Mouse (Mus musculus): ENCODE results near the gene Cntnap1. TPM values are rescaled to one million over a fixed set of nuclear protein-coding genes. Genes with fewer than 3 reads are reported as not detected.
"Not testable (repeated sequence)": the region's sequence is repeated elsewhere in the genome, so short reads cannot be mapped to it uniquely, and the experiment has no call there.

Cntnap1 gene
- polyA plus RNA-seq, 1 experiment from 2014 or later, result 2.0 TPM

DNA sequence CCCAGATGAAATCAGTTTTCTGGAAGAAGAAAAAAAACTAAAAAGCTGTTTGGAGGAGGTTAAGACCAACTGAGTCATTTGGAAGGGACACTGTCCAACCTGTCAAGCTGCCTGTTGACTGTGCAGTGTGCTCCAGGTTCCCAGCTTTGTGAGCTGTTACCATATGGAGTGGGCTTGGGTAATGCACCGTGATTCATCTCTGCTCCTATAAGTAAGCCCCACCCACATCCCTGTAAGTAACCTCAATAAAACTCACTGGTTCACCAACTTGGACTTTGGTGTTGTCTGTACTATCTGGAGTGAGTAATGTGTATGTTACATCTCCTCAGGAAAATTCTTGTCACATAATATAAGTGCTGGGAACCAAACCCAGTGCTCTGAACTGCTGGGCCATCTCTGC lies 17.5 kb upstream of the Cntnap1 start:
- Histone ChIP-seq H3K4me3 (replicated peaks) (no peak overlapping the region), H3K9me3 (replicated peaks) (no peaks in the 10 kb centered on the region), H3K36me3 (no peaks in the 10 kb centered on the region), H3K27me3 (no peaks in the 10 kb centered on the region), H3K4me1 (peaks cover 29% of the 10 kb centered on the region), H3K9ac (no peak overlapping the region), H3K27ac (replicated peaks) (no peak overlapping the region), H3K4me2 (replicated peaks) (no peak overlapping the region)
- ATAC-seq (ENCODE audit: insufficient number of reproducible peaks, low FRiP score, low TSS enrichment, low read depth), result no peak
- 54% methylated on average over 1 of the region's 1 CpGs for WGBS

DNA sequence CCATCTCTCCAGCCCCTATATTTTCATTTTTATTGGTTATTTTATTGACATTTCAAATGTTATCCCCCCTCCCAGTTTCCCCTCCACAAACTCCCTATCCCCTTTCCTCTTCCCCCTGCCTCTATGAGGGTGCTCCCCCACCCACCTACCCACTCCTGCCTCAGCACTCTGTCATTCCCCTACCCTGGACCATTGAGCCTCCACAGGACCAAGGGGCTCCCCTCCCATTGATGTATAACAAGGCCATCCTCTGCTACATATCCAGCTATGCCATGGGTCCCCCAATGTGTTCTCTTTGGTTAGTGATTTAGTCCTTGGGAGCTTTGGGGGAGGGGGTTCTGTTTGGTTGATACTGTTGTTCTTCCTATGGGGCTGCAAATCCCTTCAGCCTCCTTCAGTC lies 15.7 kb upstream of the Cntnap1 start:
- no peak for ATAC-seq (ENCODE audit: insufficient number of reproducible peaks, low FRiP score, low TSS enrichment, low read depth)
- Histone ChIP-seq H3K4me1 (peaks cover 18% of the 10 kb centered on the region), H3K4me3 (replicated peaks) (no peak overlapping the region)

DNA sequence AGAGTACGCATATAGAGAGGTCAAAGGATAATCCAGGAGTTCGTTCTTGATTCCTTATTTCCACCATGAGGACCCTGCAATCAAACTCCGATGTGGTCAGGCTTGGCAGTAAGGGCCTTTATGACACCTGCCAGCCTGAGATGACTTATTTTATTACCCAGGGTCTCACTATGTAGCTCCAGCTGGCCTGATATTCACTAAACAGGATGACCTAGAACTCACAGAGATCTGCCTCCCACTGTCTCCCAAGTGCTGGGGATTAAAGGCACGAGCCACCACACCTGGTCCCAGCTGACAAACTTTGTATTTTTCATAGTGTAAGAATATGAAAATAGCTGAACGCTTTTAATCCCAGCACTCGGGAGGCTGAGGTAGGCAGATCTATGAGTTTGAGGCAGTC lies 15.2 kb upstream of the Cntnap1 start:
- H3K36me3 ChIP-seq, result no peaks in the 10 kb centered on the region
- ATAC-seq (ENCODE audit: insufficient number of reproducible peaks, low FRiP score, low TSS enrichment, low read depth), result no peak
- H3K27me3 ChIP-seq, result no peaks in the 10 kb centered on the region
- WGBS, result 55% methylated on average over 6 of the region's 6 CpGs
- H3K4me3 ChIP-seq (replicated peaks), result peak overlapping the region; percentile 48; the same call in 1 of the 2 replicates
- H3K27ac ChIP-seq (replicated peaks), result no peak overlapping the region
- peaks cover 15% of the 10 kb centered on the region for H3K4me1 ChIP-seq
- H3K9me3 ChIP-seq (replicated peaks), result no peaks in the 10 kb centered on the region
- peak overlapping the region; percentile 84 for H3K4me2 ChIP-seq (replicated peaks)
- H3K9ac ChIP-seq, result no peak overlapping the region

More for the DNA sequence above, 15.7 kb upstream of the Cntnap1 start:
- Histone ChIP-seq H3K36me3 (no peaks in the 10 kb centered on the region), H3K27ac (replicated peaks) (no peak overlapping the region), H3K4me2 (replicated peaks) (no peak overlapping the region), H3K9me3 (replicated peaks) (no peaks in the 10 kb centered on the region), H3K27me3 (no peaks in the 10 kb centered on the region), H3K9ac (no peak overlapping the region)

DNA sequence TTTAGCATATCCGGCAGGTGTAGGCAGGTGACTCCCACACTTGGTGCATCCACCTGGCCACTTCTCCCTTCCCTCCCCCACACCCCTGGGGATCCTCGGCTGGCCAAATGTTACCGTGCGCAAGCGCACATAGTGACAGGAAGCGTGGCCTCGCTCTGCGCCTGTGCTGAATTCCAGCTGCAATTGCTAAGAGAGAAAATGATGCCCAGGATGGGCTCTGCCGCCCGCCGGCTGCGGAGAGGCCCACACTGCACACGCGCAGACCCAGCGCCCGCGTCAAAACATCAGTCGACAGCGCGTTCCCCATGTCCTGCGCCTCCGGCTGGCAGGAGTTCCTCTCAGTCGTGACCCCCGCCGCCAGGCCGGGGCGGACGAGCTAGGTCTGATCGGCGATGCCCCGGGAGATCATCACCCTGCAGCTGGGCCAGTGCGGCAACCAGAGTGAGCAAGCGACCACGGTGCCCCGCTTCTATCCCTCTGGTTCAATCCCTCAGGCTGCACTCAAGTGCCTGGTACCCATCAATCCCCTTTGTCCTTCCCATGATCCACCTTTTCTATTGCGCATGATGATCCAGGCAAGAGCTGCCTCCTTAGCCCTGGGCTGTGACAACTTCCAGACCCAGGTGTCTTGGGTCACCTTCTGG lies 14.5 kb upstream of the Cntnap1 start, which contains the start of gene Tubg2:
TSS of gene Tubg2 (plus strand) at position 180 of the 644 bp plus-strand sequence.
- Histone ChIP-seq H3K4me3 (replicated peaks) (peak within 1 kb of the TSS; percentile 48), H3K4me2 (replicated peaks) (peak within 1 kb of the TSS; percentile 84), H3K36me3 (no peaks in the 10 kb centered on the region), H3K27me3 (no peaks in the 10 kb centered on the region), H3K9ac (peak within 1 kb of the TSS; percentile 44), H3K9me3 (replicated peaks) (no peaks in the 10 kb centered on the region), H3K27ac (replicated peaks) (peak within 1 kb of the TSS; percentile 82), H3K4me1 (peaks cover 15% of the 10 kb centered on the region)
- peak; percentile 79 for ATAC-seq (ENCODE audit: insufficient number of reproducible peaks, low FRiP score, low TSS enrichment, low read depth)
- WGBS, result 2% methylated on average over 36 of the region's 36 CpGs

DNA sequence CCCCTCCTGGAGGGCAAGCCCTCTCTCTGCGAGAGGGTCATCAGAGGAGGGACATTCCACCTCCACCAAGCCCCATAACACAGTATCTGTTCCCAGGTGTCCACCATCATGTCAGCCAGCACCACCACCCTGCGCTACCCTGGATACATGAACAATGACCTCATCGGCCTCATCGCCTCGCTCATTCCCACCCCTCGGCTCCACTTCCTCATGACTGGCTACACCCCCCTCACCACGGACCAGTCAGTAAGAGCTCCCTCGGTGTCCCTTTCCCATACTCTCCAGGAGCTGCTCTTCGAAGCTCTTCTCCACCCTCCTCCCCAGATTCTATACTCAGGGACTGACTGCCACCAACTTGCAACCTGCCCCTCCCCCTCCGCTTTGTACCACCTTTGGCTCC lies 10.2 kb upstream of the Cntnap1 start:
- Histone ChIP-seq H3K27me3 (peaks cover 27% of the 10 kb centered on the region), H3K36me3 (peaks cover 30% of the 10 kb centered on the region), H3K4me1 (peaks cover 41% of the 10 kb centered on the region)
- not testable (repeated sequence) for H3K9me3 ChIP-seq (replicated peaks); H3K9ac ChIP-seq; ATAC-seq (ENCODE audit: insufficient number of reproducible peaks, low FRiP score, low TSS enrichment, low read depth); H3K4me3 ChIP-seq (replicated peaks); H3K27ac ChIP-seq (replicated peaks); H3K4me2 ChIP-seq (replicated peaks)
- 77% methylated on average over 9 of the region's 10 CpGs for WGBS

DNA sequence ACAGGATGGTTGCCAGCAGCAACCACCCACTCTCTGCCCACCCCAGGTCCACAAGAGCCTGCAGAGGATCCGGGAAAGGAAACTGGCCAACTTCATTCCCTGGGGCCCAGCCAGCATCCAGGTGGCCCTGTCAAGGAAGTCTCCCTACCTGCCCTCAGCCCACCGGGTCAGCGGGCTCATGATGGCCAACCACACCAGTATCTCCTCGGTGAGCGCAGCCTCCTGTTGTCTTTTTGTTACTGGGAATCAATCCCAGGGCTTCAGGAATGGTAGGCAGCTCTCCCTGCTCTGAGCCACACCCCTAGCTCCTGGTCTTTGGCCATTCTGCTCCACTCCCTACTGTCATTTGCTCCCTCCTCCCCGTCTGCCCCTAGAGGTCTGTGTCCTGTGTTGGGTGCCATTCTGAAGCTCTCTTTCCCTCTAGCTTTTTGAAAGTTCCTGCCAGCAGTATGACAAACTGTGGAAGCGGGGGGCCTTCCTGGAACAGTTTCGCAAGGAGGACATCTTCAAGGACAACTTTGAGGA lies 9.3 kb upstream of the Cntnap1 start:
- not testable (repeated sequence) for H3K4me2 ChIP-seq (replicated peaks); H3K27ac ChIP-seq (replicated peaks); H3K9ac ChIP-seq; ATAC-seq (ENCODE audit: insufficient number of reproducible peaks, low FRiP score, low TSS enrichment, low read depth); H3K4me3 ChIP-seq (replicated peaks); H3K9me3 ChIP-seq (replicated peaks)
- WGBS, result 74% methylated on average over 8 of the region's 8 CpGs
- Histone ChIP-seq H3K36me3 (peaks cover 37% of the 10 kb centered on the region), H3K4me1 (peaks cover 37% of the 10 kb centered on the region), H3K27me3 (peaks cover 33% of the 10 kb centered on the region)

DNA sequence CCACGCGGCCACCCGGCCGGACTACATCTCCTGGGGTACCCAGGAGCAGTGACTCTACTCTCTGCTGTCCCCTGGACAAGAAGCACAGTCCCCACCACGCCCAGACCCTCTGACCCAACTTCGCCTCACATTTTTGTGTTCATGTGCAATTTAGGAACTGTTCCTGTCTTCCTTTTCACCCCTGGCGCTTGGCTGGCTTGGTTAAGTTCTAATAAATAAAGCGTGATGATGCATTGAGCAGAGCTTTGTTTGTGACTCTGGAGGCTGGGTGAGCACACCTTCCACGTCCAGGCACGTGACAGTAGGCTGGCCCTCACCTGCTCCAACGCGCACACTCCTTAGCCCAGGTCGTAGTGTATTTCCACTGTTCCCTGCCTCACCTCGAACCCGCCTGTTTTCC lies 8.8 kb upstream of the Cntnap1 start:
- WGBS, result 86% methylated on average over 15 of the region's 15 CpGs
- no peak for ATAC-seq (ENCODE audit: insufficient number of reproducible peaks, low FRiP score, low TSS enrichment, low read depth)
- Histone ChIP-seq H3K36me3 (peaks cover 42% of the 10 kb centered on the region), H3K4me1 (peaks cover 37% of the 10 kb centered on the region), H3K9me3 (replicated peaks) (no peaks in the 10 kb centered on the region), H3K4me3 (replicated peaks) (no peak overlapping the region), H3K9ac (no peak overlapping the region), H3K27ac (replicated peaks) (no peak overlapping the region), H3K27me3 (peaks cover 38% of the 10 kb centered on the region), H3K4me2 (replicated peaks) (no peak overlapping the region)

DNA sequence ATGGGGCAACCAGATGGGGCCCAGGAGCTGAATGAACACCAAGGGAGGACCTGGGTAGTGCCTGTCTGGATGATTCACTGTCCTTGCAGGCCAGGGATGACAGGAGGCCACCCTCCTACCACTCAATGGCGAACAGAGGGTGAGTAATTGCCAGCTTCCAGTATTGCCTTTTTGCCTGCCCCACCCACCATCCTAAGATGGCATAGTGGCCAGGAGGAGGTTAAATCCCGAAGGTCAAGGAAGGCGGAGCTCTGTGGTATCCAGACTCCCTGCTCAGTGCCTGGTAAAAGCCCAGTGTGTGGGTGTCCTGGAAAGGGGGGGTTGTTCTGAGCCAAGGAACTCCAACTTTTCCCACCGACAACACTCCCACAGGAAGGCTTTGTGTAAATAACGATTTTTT lies 8.0 kb upstream of the Cntnap1 start:
- H3K9me3 ChIP-seq (replicated peaks), result no peaks in the 10 kb centered on the region
- no peak for ATAC-seq (ENCODE audit: insufficient number of reproducible peaks, low FRiP score, low TSS enrichment, low read depth)
- 59% methylated on average over 5 of the region's 5 CpGs for WGBS
- no peak overlapping the region for H3K4me2 ChIP-seq (replicated peaks)
- H3K36me3 ChIP-seq, result peaks cover 49% of the 10 kb centered on the region
- no peak overlapping the region for H3K9ac ChIP-seq
- no peak overlapping the region for H3K4me3 ChIP-seq (replicated peaks)
- peaks cover 46% of the 10 kb centered on the region for H3K27me3 ChIP-seq
- H3K27ac ChIP-seq (replicated peaks), result no peak overlapping the region
- H3K4me1 ChIP-seq, result peaks cover 43% of the 10 kb centered on the region

DNA sequence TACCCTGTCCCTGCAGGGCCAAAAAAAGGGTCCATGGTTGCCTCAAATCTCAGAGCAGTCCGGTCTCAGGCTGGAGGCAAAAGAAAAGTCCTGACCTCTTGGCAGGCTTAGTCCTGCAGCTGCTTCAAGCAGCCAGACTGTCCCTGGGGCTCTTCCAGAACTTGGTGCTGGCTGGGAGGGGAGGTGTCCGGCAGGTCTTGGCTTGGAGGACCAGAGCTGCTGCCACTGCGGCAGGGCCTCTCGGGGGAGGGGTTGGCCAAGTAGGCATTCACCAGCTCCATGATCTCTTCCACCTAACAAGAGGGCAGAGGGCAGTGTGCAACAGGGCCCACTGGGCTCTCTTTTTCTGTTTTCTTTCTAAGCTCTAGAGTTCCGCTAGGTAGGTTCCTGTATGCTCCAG lies 7.6 kb upstream of the Cntnap1 start:
- H3K27ac ChIP-seq (replicated peaks), result no peak overlapping the region
- H3K27me3 ChIP-seq, result peaks cover 51% of the 10 kb centered on the region
- peaks cover 54% of the 10 kb centered on the region for H3K36me3 ChIP-seq
- H3K4me1 ChIP-seq, result peaks cover 48% of the 10 kb centered on the region
- no peak overlapping the region for H3K4me3 ChIP-seq (replicated peaks)
- H3K4me2 ChIP-seq (replicated peaks), result no peak overlapping the region
- 57% methylated on average over 5 of the region's 5 CpGs for WGBS
- H3K9ac ChIP-seq, result no peak overlapping the region
- H3K9me3 ChIP-seq (replicated peaks), result no peaks in the 10 kb centered on the region
- ATAC-seq (ENCODE audit: insufficient number of reproducible peaks, low FRiP score, low TSS enrichment, low read depth), result no peak

DNA sequence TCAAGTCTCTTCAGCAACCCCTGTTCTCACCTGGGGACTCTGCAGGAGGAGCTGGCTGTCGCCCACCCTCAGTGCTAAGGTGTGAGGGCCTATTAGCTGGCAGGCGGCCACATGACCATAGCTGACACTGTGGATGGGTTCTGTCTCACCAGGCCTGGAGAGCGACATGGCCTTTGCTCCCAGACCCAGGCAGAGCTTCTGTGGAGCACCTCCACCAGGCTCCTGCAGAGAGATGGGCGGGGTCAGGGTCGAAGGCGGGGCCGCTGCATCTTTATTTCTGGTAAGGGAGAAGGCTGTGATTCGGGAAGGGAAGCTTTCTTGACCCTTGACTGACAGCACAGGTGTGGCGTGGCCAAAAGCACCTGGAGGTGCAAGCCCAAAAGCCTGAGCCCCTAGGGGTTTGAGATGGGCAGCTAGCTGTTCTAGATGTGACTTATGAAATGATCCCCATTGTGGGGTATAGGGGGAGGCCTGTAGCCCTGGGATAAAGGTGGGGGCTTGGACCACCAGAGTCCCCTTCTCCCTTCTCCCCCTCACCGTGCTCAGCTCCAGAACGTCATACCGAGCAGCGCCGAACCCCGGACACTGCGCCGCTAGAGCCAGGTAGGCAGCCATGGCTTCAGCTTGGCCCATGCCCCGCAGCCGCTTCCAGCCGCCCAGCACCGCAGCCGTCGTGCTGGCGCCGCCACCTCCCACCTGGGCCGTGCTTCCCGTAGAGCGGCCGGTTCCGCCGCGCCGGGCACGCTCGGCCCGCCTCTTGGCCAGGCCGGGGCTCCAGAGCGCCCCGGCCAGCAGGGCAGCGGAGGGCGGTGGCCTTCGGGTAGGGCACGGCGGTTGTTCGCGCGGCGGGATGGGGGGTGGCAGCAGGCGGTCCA lies 6.6 kb upstream of the Cntnap1 start:
- 22% methylated on average over 49 of the region's 49 CpGs for WGBS
- Histone ChIP-seq H3K4me2 (replicated peaks) (peak overlapping the region; percentile 45), H3K36me3 (peaks cover 55% of the 10 kb centered on the region), H3K27me3 (peaks cover 60% of the 10 kb centered on the region), H3K9me3 (replicated peaks) (no peaks in the 10 kb centered on the region), H3K27ac (replicated peaks) (no peak overlapping the region), H3K4me3 (replicated peaks) (peak overlapping the region; percentile 25), H3K9ac (0 out of 2 replicates have a peak overlapping the region, but pooled peaks have one; percentile 12), H3K4me1 (peaks cover 55% of the 10 kb centered on the region)
- no peak for ATAC-seq (ENCODE audit: insufficient number of reproducible peaks, low FRiP score, low TSS enrichment, low read depth)

DNA sequence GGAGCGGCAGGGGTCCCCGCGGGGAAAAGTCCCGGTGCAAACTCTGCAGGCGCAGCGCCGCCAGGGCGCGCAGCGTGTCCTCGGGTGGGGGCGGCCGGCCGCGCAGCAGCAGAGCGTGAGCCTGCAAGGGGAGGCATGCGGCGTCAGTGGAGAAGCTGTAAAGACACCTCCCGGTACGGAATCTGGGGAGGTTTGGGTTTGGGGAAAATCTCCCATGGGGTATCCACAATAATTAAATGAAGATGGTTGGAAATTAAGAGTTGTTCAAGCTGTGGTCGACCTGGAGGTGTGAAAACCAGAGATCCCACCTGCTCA lies 6.0 kb upstream of the Cntnap1 start:
- Histone ChIP-seq H3K4me3 (replicated peaks) (peak overlapping the region; percentile 25), H3K36me3 (peaks cover 55% of the 10 kb centered on the region), H3K9me3 (replicated peaks) (no peaks in the 10 kb centered on the region), H3K9ac (0 out of 2 replicates have a peak overlapping the region, but pooled peaks have one; percentile 12), H3K27ac (replicated peaks) (no peak overlapping the region), H3K4me2 (replicated peaks) (peak overlapping the region; percentile 45), H3K27me3 (peaks cover 60% of the 10 kb centered on the region), H3K4me1 (peaks cover 61% of the 10 kb centered on the region)
- ATAC-seq (ENCODE audit: insufficient number of reproducible peaks, low FRiP score, low TSS enrichment, low read depth), result no peak
- WGBS, result 8% methylated on average over 21 of the region's 21 CpGs
